Mouse (Mus musculus) lung, postnatal 10 days (tissue): Measurements from ENCODE around the gene Eif3b.
A peak's percentile ranks its signal among the peaks of the same experiment; 100 is the strongest.
"Not testable (repeated sequence)": the region's sequence is repeated elsewhere in the genome, so short reads cannot be mapped to it uniquely, and the experiment has no call there.

ENCODE experiments used
- DNase-seq: peaks from one replicate; pipeline ENCODE4 v3.0.0; 2021

Eif3b gene

GRCm38 (mm10) chr5:140396166-140396940, 22.8 kb upstream of the Eif3b start:
- DNase-seq: peak; percentile 60

- peak; percentile 57 for DNase-seq
These were observed 16.4 kb upstream of the Eif3b start for GRCm38 (mm10) chr5:140402640-140403270.

- no peak for DNase-seq
These were observed 14.0 kb upstream of the Eif3b start for GRCm38 (mm10) chr5:140405126-140405525.

- DNase-seq: no peak
These were observed 12.5 kb upstream of the Eif3b start for GRCm38 (mm10) chr5:140406666-140407065.

DNA sequence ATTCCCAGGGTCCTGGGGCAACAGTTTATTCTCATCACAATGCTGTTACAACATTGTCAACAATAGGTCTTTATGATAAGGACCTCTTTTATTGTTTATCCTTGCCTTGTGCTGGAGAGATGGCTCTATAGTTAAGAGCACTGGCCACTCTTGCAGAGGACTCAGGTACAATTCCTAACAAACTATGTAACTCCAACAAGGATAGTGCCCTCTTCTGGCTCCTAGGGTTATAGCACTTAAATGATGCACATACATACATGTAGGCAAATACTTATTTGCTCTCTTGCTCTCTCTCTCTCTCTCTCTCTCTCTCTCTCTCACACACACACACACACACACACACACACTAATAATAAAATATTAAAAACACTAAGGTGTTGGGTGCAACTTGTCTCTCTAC, 10.3 kb upstream of the Eif3b start:
- DNase-seq: no peak

DNA sequence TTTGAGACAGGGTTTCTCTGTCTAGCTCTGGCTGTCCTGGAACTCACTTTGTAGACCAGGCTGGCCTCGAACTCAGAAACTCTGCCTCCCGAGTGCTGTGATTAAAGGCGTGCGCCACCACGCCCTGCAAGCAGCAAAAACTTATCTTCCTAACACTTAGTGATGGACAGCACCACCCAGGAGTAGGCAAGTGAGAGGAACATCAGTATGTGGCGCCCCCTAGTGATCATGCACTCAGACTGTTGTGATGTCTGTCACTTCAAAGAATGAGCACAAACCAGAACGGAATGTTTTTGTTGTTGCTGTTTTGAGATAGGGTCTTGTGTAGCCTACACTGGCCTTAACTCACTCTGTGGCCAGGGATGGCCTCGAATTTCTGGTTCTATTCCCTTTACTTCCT, 7.8 kb upstream of the Eif3b start:
- DNase-seq: peak; percentile 81

GRCm38 (mm10) chr5:140414647-140415046, 4.5 kb upstream of the Eif3b start:
- peak; percentile 59 for DNase-seq

- DNase-seq: no peak
These were observed 1.0 kb upstream of the Eif3b start for GRCm38 (mm10) chr5:140418106-140418488.

DNA sequence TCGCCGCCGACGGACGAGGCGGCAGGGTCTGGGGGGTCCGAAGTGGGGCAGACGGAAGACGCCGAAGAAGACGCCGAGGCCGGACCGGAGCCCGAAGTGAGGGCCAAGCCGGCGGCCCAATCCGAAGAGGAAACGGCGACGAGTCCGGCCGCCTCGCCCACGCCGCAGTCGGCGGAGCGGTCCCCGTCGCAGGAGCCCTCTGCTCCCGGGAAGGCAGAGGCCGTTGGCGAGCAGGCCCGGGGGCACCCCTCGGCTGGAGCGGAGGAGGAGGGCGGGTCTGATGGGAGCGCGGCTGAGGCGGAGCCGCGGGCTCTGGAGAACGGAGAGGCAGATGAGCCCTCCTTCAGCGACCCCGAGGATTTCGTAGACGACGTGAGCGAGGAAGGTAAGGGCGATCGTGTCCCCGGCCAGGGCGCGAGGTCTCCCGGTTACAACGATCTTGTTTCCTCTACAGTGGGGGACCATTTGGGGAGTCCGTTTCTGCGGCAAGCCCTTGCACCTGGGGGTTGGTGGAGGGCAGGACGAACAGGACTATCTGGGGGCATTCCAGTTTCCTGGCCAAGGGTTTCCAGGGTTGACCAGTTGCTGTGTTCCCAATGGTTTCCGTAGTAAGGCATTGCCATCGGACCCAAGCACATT, 433 bp downstream of the Eif3b start:
- DNase-seq: peak; percentile 50

GRCm38 (mm10) chr5:140420616-140421015, 1.5 kb downstream of the Eif3b start:
- DNase-seq: no peak

- peak; percentile 25 for DNase-seq
These were observed 6.1 kb downstream of the Eif3b start for GRCm38 (mm10) chr5:140425016-140425783.

GRCm38 (mm10) chr5:140439117-140439516, 20.0 kb downstream of the Eif3b start:
- DNase-seq: not testable (repeated sequence)

DNA sequence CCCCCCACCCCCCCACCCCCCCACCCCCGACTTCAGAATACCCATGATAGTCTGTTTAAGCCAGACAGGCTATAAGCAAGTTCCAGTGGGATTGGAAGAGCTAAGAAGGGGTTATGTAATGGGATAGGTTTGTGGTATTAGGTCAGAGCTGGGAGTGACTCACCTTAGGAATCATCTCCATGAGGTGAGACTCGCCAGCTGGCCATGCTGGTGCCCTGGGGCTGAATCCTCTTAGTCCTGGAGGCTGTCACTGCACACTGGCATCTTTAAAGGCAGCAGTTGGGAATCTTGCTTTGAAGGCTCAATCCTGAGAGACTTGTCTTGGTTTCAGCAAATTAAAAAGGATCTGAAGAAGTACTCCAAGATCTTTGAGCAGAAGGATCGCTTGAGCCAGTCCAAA, 22.3 kb downstream of the Eif3b start:
- no peak for DNase-seq

DNA sequence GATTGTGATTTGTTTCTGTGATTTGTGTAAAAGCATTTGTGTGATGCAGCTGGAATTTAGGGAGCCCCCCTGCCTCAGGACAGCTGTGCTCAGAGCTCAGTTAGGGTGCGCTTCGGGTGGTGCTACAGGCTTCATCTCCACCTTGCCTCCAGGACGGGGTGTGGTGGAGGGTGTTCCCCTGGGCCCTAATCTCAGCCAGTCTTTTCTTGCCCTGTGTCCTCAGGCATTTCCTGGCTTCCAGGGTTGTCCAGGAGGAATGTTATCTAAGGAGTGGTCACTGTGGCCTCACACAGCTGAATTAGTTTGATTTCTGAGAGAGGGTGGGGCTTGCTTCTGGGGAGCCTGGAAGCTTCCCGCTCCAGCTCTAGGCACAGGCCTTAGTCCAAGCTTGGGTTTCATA, 24.9 kb downstream of the Eif3b start:
- DNase-seq: peak; percentile 13

GRCm38 (mm10) chr5:140445345-140445744, 26.2 kb downstream of the Eif3b start, which contains the start of gene Gm4869:
TSS of gene Gm4869 (plus strand) at chr5:140445645.
- no peak for DNase-seq

- no peak for DNase-seq
These were observed 26.9 kb downstream of the Eif3b start for GRCm38 (mm10) chr5:140446054-140446453.

GRCm38 (mm10) chr5:140454488-140454887, 35.4 kb downstream of the Eif3b start:
- DNase-seq: peak; percentile 29

DNA sequence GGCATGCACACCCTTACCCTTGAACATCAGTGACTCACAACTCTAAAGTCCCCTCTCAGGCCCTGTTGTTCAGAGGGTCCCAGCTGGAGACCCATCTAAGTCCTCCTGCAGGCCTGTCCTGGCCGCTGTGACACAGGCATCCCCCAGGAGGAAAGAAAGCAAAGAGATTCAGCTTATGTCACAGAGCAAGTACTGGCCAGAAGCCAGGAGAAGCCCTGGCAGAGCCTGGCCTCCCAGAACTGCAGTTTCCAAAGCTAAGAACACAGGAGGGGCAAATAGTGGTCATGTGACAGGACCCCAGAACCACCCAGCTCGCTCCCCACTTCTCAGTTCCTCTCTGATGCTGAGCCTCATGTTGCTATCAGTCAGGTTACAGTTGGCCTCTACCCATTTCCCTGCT, 36.3 kb downstream of the Eif3b start:
- DNase-seq: peak; percentile 13

DNA sequence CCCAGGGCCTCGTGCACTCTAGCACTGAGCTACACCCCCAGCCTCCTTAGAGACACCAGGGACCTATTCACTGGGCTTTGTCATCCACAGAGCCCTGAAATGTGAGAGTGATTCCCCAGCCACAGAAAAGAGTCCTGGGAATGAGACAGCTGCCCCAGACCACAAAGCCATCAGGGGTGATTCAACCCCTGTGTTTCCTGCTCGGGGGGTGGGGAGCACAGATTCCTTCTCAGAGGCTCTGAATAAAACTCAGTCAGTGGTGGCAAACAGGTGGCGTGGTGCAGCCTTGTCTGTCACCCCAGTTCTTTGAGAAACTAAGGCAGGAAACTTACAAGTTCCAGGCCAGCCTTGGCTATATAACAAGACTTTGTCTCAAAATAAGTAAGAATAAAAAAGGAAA, 42.3 kb downstream of the Eif3b start:
- DNase-seq: no peak

DNA sequence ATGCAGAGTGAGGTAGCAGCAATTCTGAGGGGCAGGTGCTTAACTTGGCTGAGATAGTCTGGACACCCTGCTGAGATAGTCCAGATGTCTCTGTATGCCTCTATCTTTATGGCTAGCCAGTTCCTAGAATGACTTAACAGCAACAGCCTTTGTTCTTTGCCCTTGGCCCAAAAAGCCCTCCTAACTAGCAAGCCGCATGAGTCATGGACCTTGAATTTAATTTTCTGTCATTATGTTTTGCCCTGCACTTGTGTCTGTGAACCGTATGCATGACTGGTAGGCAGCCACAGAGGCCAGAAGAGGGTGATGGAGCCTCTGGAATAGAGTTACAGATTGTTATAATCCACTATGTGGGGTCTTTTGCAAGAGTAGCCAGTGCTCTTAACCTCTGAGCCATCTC, 44.0 kb downstream of the Eif3b start:
- DNase-seq: not testable (repeated sequence)

GRCm38 (mm10) chr5:140464943-140465342, 45.8 kb downstream of the Eif3b start:
- DNase-seq: no peak

DNA sequence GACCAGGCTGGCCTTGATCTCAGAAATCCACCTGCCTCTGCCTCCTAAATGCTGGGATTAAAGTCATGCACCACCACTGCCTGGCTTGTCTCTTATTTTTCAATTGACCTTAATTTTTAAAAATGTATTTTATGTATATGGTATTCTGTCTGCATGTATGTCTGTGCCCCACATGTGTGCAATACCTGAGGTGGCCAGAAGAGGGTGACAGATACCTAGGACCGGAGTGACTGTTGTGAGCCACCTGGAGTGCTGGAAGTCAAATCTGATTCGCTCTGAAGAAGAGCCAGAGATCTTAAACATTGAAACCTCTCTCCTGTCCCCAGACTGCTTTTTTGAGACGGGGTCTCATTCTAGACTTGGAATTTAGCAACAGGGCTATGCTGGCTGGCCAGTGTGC, 53.2 kb downstream of the Eif3b start:
- no peak for DNase-seq

- DNase-seq: no peak
These were observed 62.3 kb downstream of the Eif3b start for GRCm38 (mm10) chr5:140481458-140481857.
